Mouse (Mus musculus) embryo, embryonic 10.5 days (tissue): ENCODE data around the gene Zfp951.
"Not testable (repeated sequence)": the region's sequence is repeated elsewhere in the genome, so short reads cannot be mapped to it uniquely, and the experiment has no call there.

Experiments used
- DNase-seq: peaks from one replicate; pipeline ENCODE4 v3.0.0-alpha.2; 2015; ENCODE audit warnings: low spot score

The Zfp951 gene

GRCm38 (mm10) chr5:104859962-104860525 is at the start of gene Zfp951:
Zfp951 (minus strand) TSS chr5:104860070.
- DNase-seq, result peak; percentile 55

- DNase-seq, result not testable (repeated sequence)
Measured at GRCm38 (mm10) chr5:104906556-104906955, 46.7 kb upstream of the Zfp951 start.

- DNase-seq, result not testable (repeated sequence)
Measured at GRCm38 (mm10) chr5:104859045-104859961, 567 bp downstream of the Zfp951 start.

- DNase-seq, result not testable (repeated sequence)
Measured at GRCm38 (mm10) chr5:104854546-104854945, 5.3 kb downstream of the Zfp951 start.

GRCm38 (mm10) chr5:104833330-104833729 is 26.5 kb downstream of the Zfp951 start:
- no peak for DNase-seq

- no peak for DNase-seq
Measured at GRCm38 (mm10) chr5:104829611-104830010, 30.3 kb downstream of the Zfp951 start.

GRCm38 (mm10) chr5:104770138-104770537 is 89.7 kb downstream of the Zfp951 start:
- DNase-seq, result not testable (repeated sequence)
